Mouse (Mus musculus) stomach, postnatal 0 days (tissue): ENCODE measurements at regions not wholly inside any gene's neighbourhood (a gene's known extent, or its start where the extent isn't known, plus 50 kb on each side); places are given as distances from the start of the nearest gene placed in this dataset.

ENCODE experiments used
- CTCF ChIP-seq: IDR thresholded peaks from 2 replicates; pipeline ENCODE4 v1.5.1; 2016; ENCODE audit warnings: antibody characterized with exemption, low read depth, mild to moderate bottlenecking, moderate library complexity
- EP300 ChIP-seq: optimal IDR thresholded peaks from 2 replicates; pipeline ENCODE3; 2016; ENCODE audit warnings: antibody characterized with exemption

GRCm38 (mm10) chr12:107134353-107134752 lies 354.1 kb upstream of the 3110018I06Rik start:
- TF ChIP-seq CTCF (no peak), EP300 (no peak)
